Mouse (Mus musculus) intestine, embryonic 16.5 days (tissue): ENCODE results near the gene Epop. TPM values are rescaled to one million over a fixed set of nuclear protein-coding genes. Genes with fewer than 3 reads are reported as not detected.

Source experiments
- ATAC-seq: fragments of 200-750 bp; cut with Nextera tagmentation; 2 replicates; pipeline ENCODE4 v1.8.0; 2017; ENCODE audit warnings: moderate TSS enrichment, moderate library complexity
- H3K27ac ChIP-seq: fragments of 300-500 bp; sonication (generic); 2 replicates; pipeline ENCODE4 v1.5.1; 2014; ENCODE audit warnings: mild to moderate bottlenecking, low read length
- H3K27me3 ChIP-seq: fragments of 300-500 bp; sonication (generic); replicated peaks from 2 replicates; pipeline ENCODE4 v1.6.1; 2014; ENCODE audit warnings: low read length, control low read depth, mixed read lengths; ENCODE audit not compliant: control insufficient read depth, insufficient read depth
- H3K36me3 ChIP-seq: fragments of 300-500 bp; sonication (generic); 2 replicates; pipeline ENCODE4 v1.6.1; 2014; ENCODE audit warnings: low read length, control low read depth; ENCODE audit not compliant: control insufficient read depth, insufficient read depth
- H3K4me1 ChIP-seq: fragments of 300-500 bp; sonication (generic); 2 replicates; pipeline ENCODE4 v1.6.1; 2014; ENCODE audit warnings: low read length, control low read depth, mixed read lengths; ENCODE audit not compliant: control insufficient read depth, insufficient read depth
- H3K4me2 ChIP-seq: fragments of 300-500 bp; sonication (generic); 2 replicates; pipeline ENCODE4 v1.6.1; 2014; ENCODE audit warnings: low read depth, low read length, control low read depth
- H3K4me3 ChIP-seq: fragments of 300-500 bp; sonication (generic); 2 replicates; pipeline ENCODE4 v1.5.1; 2014; ENCODE audit warnings: mild to moderate bottlenecking, low read length
- H3K9ac ChIP-seq: fragments of 300-500 bp; sonication (generic); 2 replicates; pipeline ENCODE4 v1.6.1; 2014; ENCODE audit warnings: low read depth, low read length
- H3K9me3 ChIP-seq: fragments of 300-500 bp; sonication (generic); 2 replicates; pipeline ENCODE4 v1.6.1; 2016; ENCODE audit warnings: low read length, control low read depth; ENCODE audit not compliant: control insufficient read depth
- WGBS: fragments of 180-500 bp; shearing (Covaris S2); extraction: QIAGEN DNeasy Blood & Tissue Kit; methylation state at CpG from one replicate; pipeline ENCODE4 v1.1.7; 2014; 5-methylcytosine and 5-hydroxymethylcytosine counted together
- polyA plus RNA-seq: library from polyadenylated mRNA; unstranded; fragments of >200 nt; fragmentation: Nextera tagmentation; extraction: Ambion mirVana; gene quantifications from 2 replicates; pipeline ENCODE4 v1.2.1, GENCODE M21; 2015

The Epop gene
- polyA plus RNA-seq, 1 experiment from 2014 or later = 1.1 TPM

DNA sequence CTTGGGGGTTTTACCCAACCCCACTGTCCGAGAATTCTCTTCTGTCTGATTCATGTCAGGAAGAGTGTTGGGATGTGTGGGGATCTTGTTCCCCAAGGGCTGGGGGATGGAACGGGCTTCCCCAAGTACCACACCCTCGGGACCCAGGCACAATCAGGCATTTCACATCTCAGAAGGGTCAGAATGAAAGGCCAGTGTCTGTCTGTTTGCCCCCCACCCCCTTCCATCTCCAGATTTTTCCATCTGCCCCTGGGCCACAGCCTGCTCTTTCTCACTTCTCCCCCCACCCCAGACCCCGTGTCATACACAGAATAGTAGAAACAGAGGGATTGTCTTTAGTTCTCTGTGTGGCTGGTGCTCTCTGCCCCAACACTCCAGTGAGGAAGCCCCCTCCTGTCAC, 20.6 kb downstream of the Epop start:
- H3K4me3 ChIP-seq = no peak overlapping the region
- no peak for ATAC-seq
- no peaks in the 10 kb centered on the region for H3K36me3 ChIP-seq
- WGBS = 52% methylated on average over 4 of the region's 4 CpGs
- H3K9me3 ChIP-seq = no peaks in the 10 kb centered on the region
- no peak overlapping the region for H3K4me2 ChIP-seq
- no peak overlapping the region for H3K27ac ChIP-seq
- no peak overlapping the region for H3K9ac ChIP-seq
- H3K27me3 ChIP-seq = no peaks in the 10 kb centered on the region
- no peaks in the 10 kb centered on the region for H3K4me1 ChIP-seq

DNA sequence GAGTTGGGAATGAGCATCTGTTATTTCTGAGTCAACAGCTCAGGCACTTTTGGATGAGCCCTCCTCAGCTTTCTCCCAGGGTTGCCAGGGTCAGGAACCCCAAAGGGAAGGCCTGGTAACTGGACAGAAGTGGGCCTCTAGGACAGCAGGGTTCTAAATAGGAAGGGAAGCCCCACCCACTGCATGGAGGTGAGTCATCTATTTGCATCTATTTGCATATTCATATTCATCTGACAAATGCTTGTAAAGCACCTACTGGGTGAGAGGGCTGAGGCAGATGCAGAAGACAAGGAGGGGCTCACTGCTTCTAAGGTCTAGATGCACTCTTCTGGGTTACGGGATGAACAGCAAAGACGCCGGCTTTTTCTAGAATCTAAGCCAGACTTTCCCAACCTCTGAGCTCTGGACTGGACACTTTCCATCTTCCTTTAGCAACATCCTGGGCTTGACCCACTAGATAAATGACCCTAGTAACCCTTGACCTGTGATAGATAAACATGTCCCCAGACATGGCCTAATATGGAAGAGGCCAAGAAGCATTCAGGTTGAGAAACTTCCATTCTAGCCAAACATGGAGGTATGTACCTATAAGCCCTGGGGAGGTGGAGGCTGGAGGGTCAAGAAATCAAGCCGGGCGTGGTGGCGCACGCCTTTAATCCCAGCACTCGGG, 22.3 kb downstream of the Epop start:
- 92% methylated on average over 8 of the region's 8 CpGs for WGBS
- H3K27ac ChIP-seq = no peak overlapping the region
- H3K4me1 ChIP-seq = no peaks in the 10 kb centered on the region
- no peak overlapping the region for H3K4me3 ChIP-seq
- H3K9me3 ChIP-seq = no peaks in the 10 kb centered on the region
- no peak overlapping the region for H3K9ac ChIP-seq
- no peak for ATAC-seq
- no peaks in the 10 kb centered on the region for H3K27me3 ChIP-seq
- no peak overlapping the region for H3K4me2 ChIP-seq
- H3K36me3 ChIP-seq = no peaks in the 10 kb centered on the region

DNA sequence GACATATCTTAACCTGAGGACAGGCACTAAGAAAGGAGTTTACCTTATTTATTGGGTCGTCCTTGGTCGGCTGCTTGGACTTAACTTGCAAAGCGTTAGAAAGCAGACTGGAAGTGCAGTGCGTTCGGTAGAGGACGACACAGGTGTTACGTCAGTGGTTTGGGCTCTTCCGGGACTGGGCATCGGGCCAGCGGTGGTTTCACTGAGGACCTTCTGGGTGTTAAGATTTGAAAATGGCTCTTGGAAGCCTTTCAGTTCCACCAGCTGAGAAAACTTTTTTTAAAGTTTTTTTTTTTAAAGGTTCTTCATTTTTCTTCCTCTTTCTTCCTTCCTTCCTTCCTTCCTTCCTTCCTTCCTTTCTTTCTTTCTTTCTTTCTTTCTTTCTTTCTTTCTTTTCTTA, 25.6 kb downstream of the Epop start:
- H3K4me2 ChIP-seq = no peak overlapping the region
- no peaks in the 10 kb centered on the region for H3K36me3 ChIP-seq
- no peak for ATAC-seq
- H3K9ac ChIP-seq = no peak overlapping the region
- no peak overlapping the region for H3K27ac ChIP-seq
- no peaks in the 10 kb centered on the region for H3K27me3 ChIP-seq
- WGBS = 54% methylated on average over 10 of the region's 10 CpGs
- H3K9me3 ChIP-seq = no peaks in the 10 kb centered on the region
- H3K4me3 ChIP-seq = no peak overlapping the region
- H3K4me1 ChIP-seq = no peaks in the 10 kb centered on the region

DNA sequence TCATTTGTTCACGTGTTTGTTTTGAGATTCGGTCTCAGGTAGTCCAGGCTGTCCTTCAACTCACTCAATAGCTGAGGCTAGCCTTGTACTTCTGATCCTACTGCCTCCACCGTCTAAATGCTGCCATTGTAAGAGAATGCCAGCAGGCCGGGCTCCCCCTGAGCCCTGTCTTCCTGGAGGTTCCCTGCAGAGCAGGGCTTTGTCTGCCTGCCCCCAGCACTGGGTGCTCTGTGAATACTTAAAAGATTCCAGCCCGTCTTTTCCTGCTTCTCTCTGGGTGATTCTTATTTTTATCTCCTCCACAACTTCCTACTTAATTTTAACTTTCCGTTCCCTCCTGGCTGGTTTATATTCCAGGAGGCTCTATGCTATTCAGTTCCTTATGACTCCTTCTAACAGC, 27.3 kb downstream of the Epop start:
- no peak for ATAC-seq
- H3K9ac ChIP-seq = no peak overlapping the region
- no peaks in the 10 kb centered on the region for H3K9me3 ChIP-seq
- H3K27ac ChIP-seq = no peak overlapping the region
- no peak overlapping the region for H3K4me3 ChIP-seq
- 28% methylated on average over 6 of the region's 6 CpGs for WGBS
- H3K4me1 ChIP-seq = no peaks in the 10 kb centered on the region
- H3K27me3 ChIP-seq = no peaks in the 10 kb centered on the region
- H3K36me3 ChIP-seq = no peaks in the 10 kb centered on the region
- no peak overlapping the region for H3K4me2 ChIP-seq

DNA sequence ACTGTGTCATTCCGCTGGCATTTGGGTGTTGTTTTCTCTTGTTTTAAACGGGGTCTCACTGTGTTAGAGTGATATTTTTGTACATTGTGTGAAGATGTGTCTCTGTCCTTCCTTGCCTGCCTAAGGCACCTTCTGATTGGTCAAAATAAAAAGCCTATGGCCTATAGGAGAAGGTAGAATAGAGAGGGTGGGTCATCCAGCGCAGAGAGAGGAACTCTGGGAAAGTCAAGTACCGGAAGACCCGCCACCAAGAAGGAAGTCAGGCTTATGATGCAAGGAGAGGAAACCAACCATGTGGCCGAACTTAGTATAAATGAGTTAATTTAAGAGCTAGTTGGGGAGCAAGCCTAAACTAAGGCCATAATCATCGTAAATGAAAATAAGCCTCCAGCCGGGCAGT, 30.4 kb downstream of the Epop start:
- Histone ChIP-seq H3K4me2 (no peak overlapping the region), H3K27ac (no peak overlapping the region), H3K27me3 (no peaks in the 10 kb centered on the region), H3K4me3 (no peak overlapping the region), H3K9me3 (no peaks in the 10 kb centered on the region), H3K4me1 (no peaks in the 10 kb centered on the region), H3K9ac (no peak overlapping the region), H3K36me3 (no peaks in the 10 kb centered on the region)
- ATAC-seq = no peak
- WGBS = 89% methylated on average over 8 of the region's 8 CpGs

DNA sequence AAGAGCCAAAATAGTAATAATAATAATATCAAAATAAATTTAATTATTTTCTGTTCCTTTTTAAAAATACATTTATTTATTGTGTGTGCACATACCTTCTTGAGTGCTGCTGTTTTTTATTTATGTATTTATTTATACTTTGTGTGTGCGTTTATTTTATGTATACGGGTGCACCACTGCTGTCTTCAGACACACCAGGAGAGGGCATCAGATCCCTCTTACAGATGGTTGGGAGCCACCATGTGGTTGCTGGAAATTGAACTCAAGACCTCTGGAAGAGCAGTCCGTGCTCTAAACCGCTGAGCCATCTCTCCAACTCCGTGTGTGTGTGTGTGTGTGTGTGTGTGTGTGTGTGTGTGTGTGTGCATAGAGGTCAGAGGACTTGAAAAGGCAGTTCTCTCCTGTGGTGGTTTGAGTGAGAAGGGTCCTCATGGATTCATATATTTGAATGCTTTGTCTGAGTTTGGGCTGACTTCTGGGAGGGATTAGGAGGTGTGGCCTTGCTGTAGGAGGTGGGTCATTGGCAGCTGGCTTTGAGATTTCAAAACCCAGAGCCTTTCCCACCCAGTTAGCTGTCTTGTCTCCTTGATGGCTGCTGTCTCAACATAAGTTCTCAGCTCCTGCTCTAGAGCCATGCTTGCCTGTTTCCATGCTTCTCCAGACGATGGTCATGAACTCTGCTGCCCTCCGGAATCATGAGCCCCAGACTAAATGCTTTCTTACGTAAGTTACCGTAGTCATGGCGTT, 31.4 kb downstream of the Epop start:
- WGBS = 66% methylated on average over 10 of the region's 10 CpGs
- Histone ChIP-seq H3K27ac (no peak overlapping the region), H3K9ac (no peak overlapping the region), H3K4me3 (no peak overlapping the region), H3K4me1 (no peaks in the 10 kb centered on the region), H3K36me3 (no peaks in the 10 kb centered on the region), H3K9me3 (no peaks in the 10 kb centered on the region), H3K27me3 (no peaks in the 10 kb centered on the region), H3K4me2 (no peak overlapping the region)
- ATAC-seq = no peak

DNA sequence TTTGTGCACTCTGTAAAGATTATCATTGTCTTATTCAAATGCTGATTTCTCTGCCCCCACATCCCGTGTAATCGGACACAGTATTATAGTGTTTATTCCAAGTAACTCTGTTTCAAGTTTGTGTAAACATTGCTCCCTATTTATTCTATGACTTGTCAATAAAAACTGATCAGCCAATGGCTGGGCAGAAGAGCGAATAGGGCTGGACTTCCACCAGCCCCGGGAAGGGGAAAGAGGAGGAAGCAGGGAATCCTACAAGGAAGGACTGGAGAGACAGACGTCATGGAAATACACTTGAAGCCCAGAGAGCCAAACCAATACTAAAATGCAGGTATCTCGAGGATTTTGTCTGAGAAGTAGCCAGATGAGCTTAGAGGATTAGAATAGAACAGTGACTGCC, 35.4 kb downstream of the Epop start:
- no peaks in the 10 kb centered on the region for H3K36me3 ChIP-seq
- no peak for ATAC-seq
- H3K27ac ChIP-seq = no peak overlapping the region
- H3K4me3 ChIP-seq = no peak overlapping the region
- no peaks in the 10 kb centered on the region for H3K27me3 ChIP-seq
- WGBS = 30% methylated on average over 6 of the region's 6 CpGs
- no peak overlapping the region for H3K4me2 ChIP-seq
- no peaks in the 10 kb centered on the region for H3K9me3 ChIP-seq
- H3K9ac ChIP-seq = no peak overlapping the region
- H3K4me1 ChIP-seq = no peaks in the 10 kb centered on the region

DNA sequence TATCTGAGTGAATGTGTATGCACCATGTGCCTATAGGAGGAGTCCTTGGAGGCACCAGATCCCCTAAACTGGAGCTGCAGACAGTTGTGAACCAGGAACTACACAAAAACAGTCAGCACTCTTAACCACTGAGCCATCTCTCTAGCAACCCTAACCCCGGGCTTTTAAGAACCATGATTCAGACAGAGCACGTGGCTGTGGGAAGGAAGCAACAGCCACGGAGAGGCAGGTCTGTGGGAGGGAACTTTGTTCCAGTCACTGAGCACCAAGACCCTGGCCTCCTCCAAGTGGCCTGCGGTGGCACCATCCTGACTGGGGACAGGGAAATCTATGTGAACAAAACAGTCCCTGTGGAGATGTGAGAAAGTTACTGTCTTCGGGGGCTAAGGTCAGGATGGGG, 37.6 kb downstream of the Epop start:
- Histone ChIP-seq H3K4me3 (no peak overlapping the region), H3K27me3 (no peaks in the 10 kb centered on the region), H3K9ac (no peak overlapping the region), H3K36me3 (no peaks in the 10 kb centered on the region), H3K27ac (no peak overlapping the region), H3K9me3 (no peaks in the 10 kb centered on the region), H3K4me2 (no peak overlapping the region), H3K4me1 (no peaks in the 10 kb centered on the region)
- 51% methylated on average over 5 of the region's 5 CpGs for WGBS
- ATAC-seq = no peak

DNA sequence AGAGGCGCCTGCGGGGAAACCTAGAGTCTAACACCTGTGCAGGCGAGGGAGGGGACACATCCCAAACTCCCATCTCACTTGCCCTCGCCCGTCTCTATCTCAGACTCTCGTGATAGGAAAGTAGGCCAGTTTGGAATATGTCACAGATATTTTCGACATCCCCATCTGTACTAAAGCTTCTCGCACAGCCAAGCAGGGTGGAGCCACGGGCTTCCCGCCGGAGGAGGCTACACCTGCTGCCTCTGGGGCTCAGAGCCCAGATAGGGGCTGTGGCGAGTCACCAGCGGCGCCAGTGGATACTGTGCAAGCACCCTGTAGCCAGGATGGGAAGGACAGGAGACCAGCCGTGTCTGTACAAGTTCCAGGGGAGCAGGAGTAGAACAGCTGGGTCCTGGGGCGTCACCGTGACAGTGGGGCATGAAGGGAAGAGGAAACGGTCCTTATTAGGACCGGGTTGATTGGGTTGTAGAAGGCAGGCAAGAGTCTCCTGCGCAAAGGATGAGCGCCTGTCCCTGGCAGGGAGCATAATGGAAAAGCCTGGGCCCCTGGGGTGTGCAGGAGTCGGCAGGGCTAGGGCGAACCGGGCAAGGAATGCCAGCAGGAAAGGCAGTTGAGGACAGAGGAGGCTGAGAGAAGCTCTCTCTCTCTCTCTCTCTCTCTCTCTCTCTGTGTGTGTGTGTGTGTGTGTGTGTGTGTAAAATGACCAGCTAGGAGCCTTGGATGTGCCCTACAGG, 39.1 kb downstream of the Epop start:
- 42% methylated on average over 24 of the region's 24 CpGs for WGBS

More for the DNA sequence above, 39.1 kb downstream of the Epop start:
- H3K4me3 ChIP-seq = no peak overlapping the region
- H3K4me1 ChIP-seq = peaks cover 6% of the 10 kb centered on the region; the same call in 1 of the 2 replicates
- no peaks in the 10 kb centered on the region for H3K27me3 ChIP-seq
- no peaks in the 10 kb centered on the region for H3K9me3 ChIP-seq
- H3K9ac ChIP-seq = no peak overlapping the region
- ATAC-seq = no peak
- H3K36me3 ChIP-seq = no peaks in the 10 kb centered on the region
- H3K4me2 ChIP-seq = no peak overlapping the region
- no peak overlapping the region for H3K27ac ChIP-seq
